Comparison of ENCODE assay signal across 15 mouse cellular contexts in the genomic region with DNA sequence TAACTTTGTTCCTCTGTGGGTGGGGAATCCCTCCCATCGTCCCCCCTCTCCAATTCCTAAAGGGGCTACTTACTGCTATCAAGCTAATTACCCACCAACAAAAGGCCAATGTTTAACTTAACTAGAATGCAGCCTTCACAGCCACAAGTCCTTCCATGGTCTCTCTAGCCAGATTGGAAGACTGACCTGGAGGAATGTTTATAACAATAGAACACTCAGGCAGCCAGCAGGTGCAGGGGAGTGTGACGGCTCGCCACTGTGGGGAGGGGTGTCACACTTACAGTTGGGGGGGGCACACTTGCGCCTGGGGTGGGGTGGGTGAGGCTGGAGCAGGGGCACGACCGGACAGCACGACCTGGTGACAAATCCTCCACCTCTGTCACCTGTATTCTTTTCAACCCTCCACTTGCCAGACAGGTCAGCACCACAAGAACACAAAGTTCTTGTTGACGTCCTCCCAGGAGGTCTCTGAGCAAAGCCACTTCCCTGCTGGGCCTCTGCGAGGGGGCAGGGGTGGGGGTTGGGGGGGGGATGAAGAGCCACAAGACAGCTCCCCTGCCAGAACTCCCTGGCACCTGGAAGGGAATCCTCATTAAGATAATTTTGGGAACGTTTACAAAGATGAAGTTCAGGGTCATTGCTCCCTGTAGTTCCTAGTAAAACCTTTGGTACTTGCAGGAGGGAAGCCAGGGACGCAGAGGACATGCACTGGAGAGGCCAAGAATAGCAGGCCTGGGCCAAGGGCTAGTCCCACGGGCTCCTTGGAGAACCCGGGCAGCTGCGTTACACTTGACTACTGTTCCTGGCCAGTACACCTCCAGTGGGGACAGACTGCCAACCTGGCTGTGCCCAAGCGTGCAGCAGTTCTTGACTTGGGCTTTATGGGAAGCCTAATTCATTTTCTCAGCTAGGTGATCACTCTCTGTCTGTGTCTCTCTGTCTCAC.
DNase-seq lines count a peak whose midpoint lies in the region; ATAC-seq and TF ChIP-seq lines count a peak whose summit lies in the region.
"Had no signal": no experiment of that assay in that cellular context is flagged by ENCODE, and none has a peak within 500 bp of the region (broad histone marks: within the 10 kb centered on the region; RNA-seq: fewer than 3 reads in every experiment).

No protein-coding gene starts in this region.

- peak; percentile 81 for ATAC-seq in kidney, postnatal 0 days (replicated peaks; ENCODE audit: low FRiP score, low read depth)
- ATAC-seq: activated CD4-positive, CD25-positive, alpha-beta regulatory T cell, adult 4 months; inflammation-experienced regulatory T-cells, adult 6 months had no signal

- H3K4me2 ChIP-seq in kidney, postnatal 0 days (ENCODE audit: low read length), result no peak overlapping the region
- H3K4me2 ChIP-seq: heart, embryonic 12.5 days; limb, embryonic 12.5 days; liver, embryonic 15.5 days; midbrain, embryonic 12.5 days had no signal

- H3K9me3 ChIP-seq in ES-Bruce4 (replicated peaks; ENCODE audit: control insufficient read depth, insufficient read depth, low read length, poor library complexity, severe bottlenecking), result no peaks in the 10 kb centered on the region
- no peaks in the 10 kb centered on the region for H3K9me3 ChIP-seq in kidney, postnatal 0 days (replicated peaks; ENCODE audit: low read length)
- 0 out of 2 replicates have a peak, but pooled peaks cover 3% of the 10 kb centered on the region for H3K9me3 ChIP-seq in forebrain, embryonic 10.5 days
- H3K9me3 ChIP-seq: heart, embryonic 12.5 days; limb, embryonic 12.5 days; liver, embryonic 15.5 days; midbrain, embryonic 12.5 days had no signal

- no peaks in the 10 kb centered on the region for H3K27me3 ChIP-seq in cerebellum, adult 2 months (ENCODE audit: control insufficient read depth, insufficient read depth, low read length)
- no peaks in the 10 kb centered on the region for H3K27me3 ChIP-seq in ES-Bruce4 (ENCODE audit: control insufficient read depth, insufficient read depth, low read length, poor library complexity, severe bottlenecking)
- no peaks in the 10 kb centered on the region for H3K27me3 ChIP-seq in kidney, postnatal 0 days (ENCODE audit: insufficient read depth, low read length)
- peaks cover 23% of the 10 kb centered on the region for H3K27me3 ChIP-seq in forebrain, embryonic 10.5 days (ENCODE audit: poor library complexity, severe bottlenecking)
- H3K27me3 ChIP-seq: liver, embryonic 15.5 days; midbrain, embryonic 12.5 days had no signal

- no peak for TF ChIP-seq POLR2A in cerebellum, adult 2 months (IDR thresholded peaks at IDR 0.05; ENCODE audit: borderline replicate concordance, insufficient read depth, low read length)
- no peak for TF ChIP-seq POLR2A in ES-Bruce4 (IDR thresholded peaks at IDR 0.05; ENCODE audit: insufficient read depth, low read length)

- peak; percentile 71; the same call in 1 of the 2 replicates for TF ChIP-seq EP300 in ES-Bruce4 (IDR thresholded peaks at IDR 0.05; ENCODE audit: insufficient read depth, low read depth, low read length)

- DNase-seq in cerebellum, postnatal 10 days, result peak; percentile 11 to 13
- no peak for DNase-seq in cerebellum, adult 2 months
- DNase-seq in adrenal gland, postnatal 36 days, result peak; percentile 12 to 49
- peak; percentile 46 for DNase-seq in kidney, postnatal 0 days (ENCODE audit: low spot score)
- DNase-seq in forebrain, embryonic 10.5 days (ENCODE audit: extremely low spot score, low spot score), result no peak
- DNase-seq in layer of hippocampus, postnatal 14 days (ENCODE audit: low spot score in 2 of 2), result no peak
- DNase-seq in layer of hippocampus, adult 8-10 months (ENCODE audit: low spot score in 2 of 2), result no peak
- DNase-seq: layer of hippocampus, postnatal 36 days had no signal

- H3K4me3 ChIP-seq in cerebellum, adult 2 months (replicated peaks; ENCODE audit: insufficient read depth, low read depth, low read length), result no peak overlapping the region
- H3K4me3 ChIP-seq in ES-Bruce4 (ENCODE audit: low read depth, low read length), result no peak overlapping the region
- H3K4me3 ChIP-seq in kidney, postnatal 0 days (replicated peaks; ENCODE audit: low read depth, low read length), result no peak overlapping the region
- H3K4me3 ChIP-seq in forebrain, embryonic 10.5 days, result no peak overlapping the region
- H3K4me3 ChIP-seq: heart, embryonic 12.5 days; limb, embryonic 12.5 days; liver, embryonic 15.5 days; midbrain, embryonic 12.5 days had no signal

- H3K9ac ChIP-seq in ES-Bruce4 (ENCODE audit: low read depth, poor library complexity, severe bottlenecking), result no peak overlapping the region
- no peak overlapping the region for H3K9ac ChIP-seq in kidney, postnatal 0 days (ENCODE audit: low read depth, low read length)
- H3K9ac ChIP-seq: heart, embryonic 12.5 days; limb, embryonic 12.5 days; liver, embryonic 15.5 days; midbrain, embryonic 12.5 days had no signal

- TF ChIP-seq CTCF in cerebellum, adult 2 months (IDR thresholded peaks at IDR 0.05; ENCODE audit: borderline replicate concordance, insufficient read depth, low read depth, low read length), result no peak
- no peak for TF ChIP-seq CTCF in ES-Bruce4 (IDR thresholded peaks at IDR 0.05; ENCODE audit: low read depth, low read length)
- TF ChIP-seq CTCF in kidney, postnatal 0 days (IDR thresholded peaks at IDR 0.05; ENCODE audit: low read depth), result no peak

- H3K36me3 ChIP-seq in ES-Bruce4 (ENCODE audit: control insufficient read depth, insufficient read depth, low read length, poor library complexity, severe bottlenecking), result no peaks in the 10 kb centered on the region
- no peaks in the 10 kb centered on the region for H3K36me3 ChIP-seq in kidney, postnatal 0 days (ENCODE audit: insufficient read depth, low read length)
- no peaks in the 10 kb centered on the region for H3K36me3 ChIP-seq in forebrain, embryonic 10.5 days (replicated peaks)
- H3K36me3 ChIP-seq: heart, embryonic 12.5 days; limb, embryonic 12.5 days; liver, embryonic 15.5 days; midbrain, embryonic 12.5 days had no signal

- no peak overlapping the region for H3K27ac ChIP-seq in cerebellum, adult 2 months (ENCODE audit: insufficient read depth, low read length)
- no peak overlapping the region for H3K27ac ChIP-seq in ES-Bruce4 (ENCODE audit: insufficient read depth, low read length)
- peak overlapping the region; percentile 83 for H3K27ac ChIP-seq in kidney, postnatal 0 days
- no peak overlapping the region for H3K27ac ChIP-seq in forebrain, embryonic 10.5 days
- H3K27ac ChIP-seq: limb, embryonic 12.5 days; liver, embryonic 15.5 days; midbrain, embryonic 12.5 days had no signal

- 0 out of 2 replicates have a peak, but pooled peaks cover under 1% of the 10 kb centered on the region for H3K4me1 ChIP-seq in cerebellum, adult 2 months (ENCODE audit: control insufficient read depth, insufficient read depth, low read length)
- H3K4me1 ChIP-seq in ES-Bruce4 (ENCODE audit: control insufficient read depth, insufficient read depth, low read length), result peaks cover 5% of the 10 kb centered on the region
- H3K4me1 ChIP-seq in kidney, postnatal 0 days (replicated peaks; ENCODE audit: insufficient read depth, low read length), result peaks cover 24% of the 10 kb centered on the region
- peaks cover 16% of the 10 kb centered on the region for H3K4me1 ChIP-seq in forebrain, embryonic 10.5 days
- H3K4me1 ChIP-seq: liver, embryonic 15.5 days; midbrain, embryonic 12.5 days had no signal

- 29% methylated on average over 15 of the region's 15 CpGs for WGBS in cerebellum, adult 2 months
- WGBS in kidney, postnatal 0 days, result 25% methylated on average over 15 of the region's 15 CpGs
- WGBS in forebrain, embryonic 10.5 days, result 25% methylated on average over 15 of the region's 15 CpGs

Comparison
In these comparisons a context has a peak if more than half of its experiments do, and no peak if none do; other contexts are left out.
1. DNase-seq: peak in cerebellum, postnatal 10 days (2 of 2), adrenal gland, postnatal 36 days (2 of 2) and kidney, postnatal 0 days (single experiment); none in cerebellum, adult 2 months (0 of 2), forebrain, embryonic 10.5 days (single experiment), layer of hippocampus, postnatal 14 days (0 of 2) and layer of hippocampus, adult 8-10 months (0 of 2).